Mouse (Mus musculus): Measurements from ENCODE around the gene Gm10447.
"Not testable (repeated sequence)": the region's sequence is repeated elsewhere in the genome, so short reads cannot be mapped to it uniquely, and the experiment has no call there.

Gene Gm10447

GRCm38 (mm10) chr11:53443861-53444260 lies 13.0 kb downstream of the Gm10447 start:
- no peak for DNase-seq (ENCODE audit: low read depth, low spot score)

- DNase-seq (ENCODE audit: low read depth, low spot score): no peak
These were observed 15.0 kb downstream of the Gm10447 start for GRCm38 (mm10) chr11:53441921-53442320.

GRCm38 (mm10) chr11:53436338-53436737 lies 20.6 kb downstream of the Gm10447 start:
- no peak for DNase-seq (ENCODE audit: low read depth, low spot score)

DNA sequence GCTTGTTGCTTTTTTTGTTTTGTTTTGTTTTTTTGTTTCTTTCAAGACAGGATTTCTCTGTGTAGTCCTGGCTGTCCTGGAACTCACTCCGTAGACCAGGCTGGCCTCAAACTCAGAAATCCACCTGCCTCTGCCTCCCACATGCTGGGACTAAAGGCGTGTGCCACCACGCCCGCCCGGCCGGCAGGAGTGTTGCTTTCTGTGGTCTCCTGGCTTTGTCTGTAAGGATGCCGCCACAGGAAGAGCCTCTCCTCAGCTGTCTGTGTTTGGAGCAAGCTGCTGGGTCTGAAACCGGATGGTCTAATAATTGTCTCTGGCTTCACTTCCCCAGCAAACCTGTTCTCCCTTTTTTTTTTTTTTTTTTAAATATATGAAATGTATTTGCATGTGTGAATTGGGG lies 21.4 kb downstream of the Gm10447 start:
- no peak for DNase-seq (ENCODE audit: low read depth, low spot score)

GRCm38 (mm10) chr11:53433057-53433456 lies 23.9 kb downstream of the Gm10447 start:
- DNase-seq (ENCODE audit: low read depth, low spot score): no peak

GRCm38 (mm10) chr11:53431347-53432056 lies 25.4 kb downstream of the Gm10447 start:
- no peak for DNase-seq (ENCODE audit: low read depth, low spot score)

GRCm38 (mm10) chr11:53430670-53431346 lies 26.1 kb downstream of the Gm10447 start, which contains the start of the genes Uqcrq and Gdf9:
Gene Uqcrq (minus strand): TSS chr11:53430831.
Gene Gdf9 (plus strand): TSS chr11:53431023.
- DNase-seq (ENCODE audit: low read depth, low spot score): peak; percentile 100

GRCm38 (mm10) chr11:53430300-53430669 lies 26.6 kb downstream of the Gm10447 start:
- no peak for DNase-seq (ENCODE audit: low read depth, low spot score)

- no peak for DNase-seq (ENCODE audit: low read depth, low spot score)
These were observed 27.7 kb downstream of the Gm10447 start for GRCm38 (mm10) chr11:53429182-53429581.

GRCm38 (mm10) chr11:53428716-53429057 lies 28.2 kb downstream of the Gm10447 start:
- no peak for DNase-seq (ENCODE audit: low read depth, low spot score)

DNA sequence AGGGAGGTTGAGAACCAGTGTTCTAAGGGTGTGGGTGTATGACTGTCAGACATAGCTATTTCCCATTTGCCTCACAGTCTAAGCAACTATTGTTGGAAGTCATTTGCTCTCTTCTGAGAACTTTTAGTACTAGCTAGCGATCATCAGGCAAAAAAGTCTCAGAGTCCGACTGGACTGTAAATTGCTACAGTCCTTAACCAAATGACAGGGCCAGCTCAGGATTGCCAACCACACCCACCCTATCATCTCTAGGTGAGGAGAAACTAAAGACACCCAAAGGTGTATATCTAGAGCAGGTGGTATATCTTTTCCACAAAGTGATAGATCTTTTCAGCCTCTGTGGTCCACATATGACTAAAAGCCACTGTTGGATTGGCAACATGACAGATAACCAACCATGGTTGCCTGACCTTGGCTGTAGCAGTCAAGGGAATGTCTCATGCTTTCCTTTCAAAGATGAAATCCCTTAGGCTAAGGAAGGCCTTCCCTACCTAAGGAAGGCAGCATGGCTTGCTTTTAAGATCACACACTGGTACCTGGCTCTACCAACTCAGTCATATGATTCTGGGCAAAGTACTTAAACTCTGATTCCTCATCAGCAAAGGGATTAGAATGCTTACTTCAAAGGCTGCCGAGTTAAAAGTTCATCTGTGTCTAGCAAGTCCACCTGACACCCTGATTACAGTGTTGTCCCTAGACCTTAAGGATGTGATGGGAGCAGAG lies 28.8 kb downstream of the Gm10447 start:
- no peak for DNase-seq (ENCODE audit: low read depth, low spot score)

- DNase-seq (ENCODE audit: low read depth, low spot score): not testable (repeated sequence)
These were observed 30.0 kb downstream of the Gm10447 start for GRCm38 (mm10) chr11:53426914-53427313.

DNA sequence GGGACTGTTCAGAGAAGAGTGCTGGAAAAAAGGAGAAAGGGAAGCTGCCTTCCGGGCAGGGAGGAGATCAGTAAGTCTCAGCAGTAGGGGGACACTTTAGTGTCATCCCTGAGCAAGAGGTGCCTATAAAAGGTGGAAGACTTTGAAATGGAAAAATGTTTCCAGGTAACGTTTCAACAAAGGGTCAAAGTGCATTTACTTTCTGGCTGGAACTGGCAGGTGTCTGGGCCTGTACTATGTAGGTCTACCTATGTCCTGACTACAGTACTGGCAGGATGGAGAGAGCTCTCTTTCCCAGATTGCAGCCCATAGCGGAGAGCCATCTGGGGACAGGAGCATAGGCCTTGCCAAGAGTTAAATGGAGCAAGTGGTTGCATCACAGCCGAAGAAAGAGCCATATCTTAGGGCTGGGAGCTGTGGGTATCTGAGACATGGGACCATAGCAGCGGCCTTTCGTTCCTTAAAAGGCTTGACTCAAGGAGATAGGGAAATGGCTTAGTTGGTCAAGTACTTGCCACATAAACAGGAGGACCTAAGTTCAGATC lies 31.1 kb downstream of the Gm10447 start:
- DNase-seq (ENCODE audit: low read depth, low spot score): no peak

DNA sequence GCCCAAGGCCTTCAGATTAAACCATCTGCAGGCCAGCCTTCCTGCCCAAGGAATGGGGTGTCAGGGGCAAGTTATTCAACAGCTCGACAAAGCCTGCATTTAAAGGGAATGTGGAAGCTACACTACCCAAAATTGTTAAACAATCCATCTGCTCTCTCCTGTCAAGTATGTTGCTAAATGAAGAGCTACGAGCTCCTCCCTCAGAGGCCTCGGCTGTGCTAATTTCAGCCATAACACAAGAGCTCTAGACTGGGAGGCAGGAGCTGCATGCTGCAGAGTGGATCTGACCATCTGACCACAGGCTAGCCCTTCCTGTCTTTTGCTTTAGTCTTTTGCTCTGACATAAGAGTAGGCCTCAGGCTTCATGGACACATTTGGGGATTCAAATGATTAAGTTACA lies 31.7 kb downstream of the Gm10447 start:
- DNase-seq (ENCODE audit: low read depth, low spot score): no peak

GRCm38 (mm10) chr11:53424826-53425225 lies 32.1 kb downstream of the Gm10447 start:
- no peak for DNase-seq (ENCODE audit: low read depth, low spot score)

- no peak for DNase-seq (ENCODE audit: low read depth, low spot score)
These were observed 33.9 kb downstream of the Gm10447 start, which contains the start of gene Leap2 for GRCm38 (mm10) chr11:53423036-53423435. Gene Leap2 (minus strand): TSS chr11:53423170.

- no peak for DNase-seq (ENCODE audit: low read depth, low spot score)
These were observed 38.9 kb downstream of the Gm10447 start for GRCm38 (mm10) chr11:53418048-53418447.

GRCm38 (mm10) chr11:53413871-53414270 lies 43.0 kb downstream of the Gm10447 start:
- no peak for DNase-seq (ENCODE audit: low read depth, low spot score)

DNA sequence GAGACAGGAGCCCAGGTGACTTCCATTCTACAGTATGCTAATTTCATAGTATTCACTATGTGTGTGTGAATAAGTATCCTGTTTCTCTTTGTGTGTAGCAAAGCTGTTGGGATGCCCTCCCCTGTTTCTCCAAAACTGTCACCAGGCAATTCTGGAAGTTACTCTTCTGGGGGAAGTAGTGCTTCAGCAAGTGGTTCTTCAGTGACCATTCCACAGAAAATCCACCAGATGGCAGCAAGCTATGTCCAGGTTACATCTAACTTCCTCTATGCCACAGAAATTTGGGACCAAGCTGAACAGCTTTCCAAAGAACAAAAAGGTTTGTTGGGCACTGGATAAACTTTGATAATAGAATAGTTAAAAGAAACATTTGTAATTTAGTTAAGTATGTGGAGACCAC lies 45.2 kb downstream of the Gm10447 start:
- no peak for DNase-seq (ENCODE audit: low read depth, low spot score)
